Mouse (Mus musculus) kidney, adult 2 months (tissue): ENCODE results near the gene Sgk2.

ENCODE experiments used
- CTCF ChIP-seq: fragments of 200-500 bp; conservative IDR thresholded peaks from 2 replicates; pipeline ENCODE4 v1.5.1; 2011; ENCODE audit warnings: low read depth, mild to moderate bottlenecking, control low read depth, low read length, moderate library complexity, mixed read lengths; ENCODE audit not compliant: insufficient read depth, insufficient read length
- POLR2A ChIP-seq: fragments of 200-500 bp; IDR thresholded peaks from one replicate; pipeline ENCODE4 v1.6.1; 2011; ENCODE audit warnings: low read depth, low read length, control low read depth

- TF ChIP-seq CTCF, result peak; percentile 74
- no peak for TF ChIP-seq POLR2A
These were observed 12.6 kb downstream of the Sgk2 start for GRCm38 (mm10) chr2:162999744-163000143.
